In the genomic region with DNA sequence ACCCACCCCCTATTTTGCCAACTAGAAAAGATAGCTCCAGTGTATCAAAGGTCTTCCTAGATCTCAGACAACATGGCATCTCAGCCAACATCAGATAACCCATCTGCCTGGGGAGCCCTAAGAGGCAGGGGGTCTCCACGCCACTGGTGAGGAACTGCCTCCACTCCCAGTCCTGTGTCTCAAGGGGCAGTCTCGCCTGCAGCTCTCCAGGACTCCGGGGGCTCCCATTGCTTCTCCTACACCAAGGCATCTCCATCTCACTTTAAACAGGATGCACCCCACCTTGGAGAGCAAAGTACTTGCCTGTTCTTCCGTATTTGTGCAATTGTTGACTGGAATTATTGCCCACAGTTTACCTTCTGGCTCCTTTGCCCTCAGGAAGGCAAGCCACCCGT, we compare ENCODE assay signal across 10 mouse cellular contexts. TPM values are rescaled to one million over a fixed set of nuclear protein-coding genes. Genes with fewer than 3 reads are reported as not detected.
DNase-seq lines count a peak whose midpoint lies in the region; ATAC-seq and TF ChIP-seq lines count a peak whose summit lies in the region.
"Had no signal": no experiment of that assay in that cellular context is flagged by ENCODE, and none has a peak within 500 bp of the region (broad histone marks: within the 10 kb centered on the region; RNA-seq: fewer than 3 reads in every experiment).

No protein-coding gene starts in this region.

- no peaks in the 10 kb centered on the region for H3K9me3 ChIP-seq in forebrain, embryonic 10.5 days
- no peaks in the 10 kb centered on the region for H3K9me3 ChIP-seq in forebrain, embryonic 11.5 days (ENCODE audit: control insufficient read depth, low read length)
- H3K9me3 ChIP-seq in lung, embryonic 14.5 days (ENCODE audit: low read depth, low read length): no peaks in the 10 kb centered on the region
- no peaks in the 10 kb centered on the region for H3K9me3 ChIP-seq in hindbrain, postnatal 0 days (ENCODE audit: low read length)
- H3K9me3 ChIP-seq in midbrain, embryonic 15.5 days: no peaks in the 10 kb centered on the region
- H3K9me3 ChIP-seq in forebrain, embryonic 14.5 days (replicated peaks; ENCODE audit: control insufficient read depth, low read length): no peaks in the 10 kb centered on the region
- H3K9me3 ChIP-seq: forebrain, embryonic 15.5 days; megakaryocyte, embryonic 14.5 days had no signal

- 78% methylated on average over 5 of the region's 5 CpGs for WGBS in forebrain, embryonic 10.5 days
- WGBS in forebrain, embryonic 11.5 days: 78% methylated on average over 5 of the region's 5 CpGs
- 53% methylated on average over 5 of the region's 5 CpGs for WGBS in lung, embryonic 14.5 days
- WGBS in hindbrain, postnatal 0 days: 65% methylated on average over 5 of the region's 5 CpGs
- 59% methylated on average over 5 of the region's 5 CpGs for WGBS in midbrain, embryonic 15.5 days
- 79% methylated on average over 5 of the region's 5 CpGs for WGBS in forebrain, embryonic 14.5 days

- peak overlapping the region; percentile 58; the same call in 1 of the 2 replicates for H3K27ac ChIP-seq in forebrain, embryonic 10.5 days
- no peak overlapping the region for H3K27ac ChIP-seq in forebrain, embryonic 11.5 days (ENCODE audit: low read depth, low read length)
- H3K27ac ChIP-seq in lung, embryonic 14.5 days (ENCODE audit: low read depth): peak overlapping the region; percentile 75
- peak overlapping the region; percentile 45; the same call in 1 of the 2 replicates for H3K27ac ChIP-seq in hindbrain, postnatal 0 days
- H3K27ac ChIP-seq in midbrain, embryonic 15.5 days: peak overlapping the region; percentile 42
- H3K27ac ChIP-seq in forebrain, embryonic 14.5 days (ENCODE audit: low read depth, low read length): no peak overlapping the region
- H3K27ac ChIP-seq: forebrain, embryonic 15.5 days had no signal

- no peak for TF ChIP-seq CTCF in lung, embryonic 14.5 days (IDR thresholded peaks at IDR 0.05; ENCODE audit: low read depth)
- TF ChIP-seq CTCF in hindbrain, postnatal 0 days (IDR thresholded peaks at IDR 0.05; ENCODE audit: low read depth): no peak

- H3K27me3 ChIP-seq in forebrain, embryonic 10.5 days (ENCODE audit: poor library complexity, severe bottlenecking): no peaks in the 10 kb centered on the region
- H3K27me3 ChIP-seq in forebrain, embryonic 11.5 days (ENCODE audit: control insufficient read depth, insufficient read depth, low read length): no peaks in the 10 kb centered on the region
- no peaks in the 10 kb centered on the region for H3K27me3 ChIP-seq in lung, embryonic 14.5 days (ENCODE audit: insufficient read depth, low read length)
- H3K27me3 ChIP-seq in hindbrain, postnatal 0 days (ENCODE audit: insufficient read depth, low read length): no peaks in the 10 kb centered on the region
- H3K27me3 ChIP-seq in midbrain, embryonic 15.5 days (replicated peaks): no peaks in the 10 kb centered on the region
- H3K27me3 ChIP-seq in forebrain, embryonic 14.5 days (replicated peaks; ENCODE audit: control insufficient read depth, insufficient read depth, low read length): no peaks in the 10 kb centered on the region
- H3K27me3 ChIP-seq: forebrain, embryonic 15.5 days; megakaryocyte, embryonic 14.5 days had no signal

- peaks cover 22% of the 10 kb centered on the region for H3K36me3 ChIP-seq in forebrain, embryonic 10.5 days (replicated peaks)
- H3K36me3 ChIP-seq in forebrain, embryonic 11.5 days (ENCODE audit: control insufficient read depth, insufficient read depth, low read length): no peaks in the 10 kb centered on the region; the same call in 1 of the 2 replicates
- H3K36me3 ChIP-seq in lung, embryonic 14.5 days (ENCODE audit: insufficient read depth): peaks cover 12% of the 10 kb centered on the region; the same call in 1 of the 2 replicates
- H3K36me3 ChIP-seq in hindbrain, postnatal 0 days (ENCODE audit: insufficient read depth, low read length): peaks cover 7% of the 10 kb centered on the region
- H3K36me3 ChIP-seq in midbrain, embryonic 15.5 days (replicated peaks): no peaks in the 10 kb centered on the region
- H3K36me3 ChIP-seq in forebrain, embryonic 14.5 days (ENCODE audit: control insufficient read depth, insufficient read depth, low read length): no peaks in the 10 kb centered on the region

- H3K9ac ChIP-seq in forebrain, embryonic 11.5 days (ENCODE audit: low read length): no peak overlapping the region
- no peak overlapping the region for H3K9ac ChIP-seq in lung, embryonic 14.5 days
- H3K9ac ChIP-seq in hindbrain, postnatal 0 days (replicated peaks; ENCODE audit: low read length): no peak overlapping the region
- no peak overlapping the region for H3K9ac ChIP-seq in midbrain, embryonic 15.5 days
- no peak overlapping the region for H3K9ac ChIP-seq in forebrain, embryonic 14.5 days (ENCODE audit: low read length)
- H3K9ac ChIP-seq: forebrain, embryonic 15.5 days had no signal

- peaks cover 33% of the 10 kb centered on the region for H3K4me1 ChIP-seq in forebrain, embryonic 10.5 days
- peaks cover 3% of the 10 kb centered on the region; the same call in 1 of the 2 replicates for H3K4me1 ChIP-seq in forebrain, embryonic 11.5 days (replicated peaks; ENCODE audit: control insufficient read depth, insufficient read depth, low read length)
- H3K4me1 ChIP-seq in lung, embryonic 14.5 days (ENCODE audit: insufficient read depth): peaks cover 17% of the 10 kb centered on the region
- H3K4me1 ChIP-seq in hindbrain, postnatal 0 days (ENCODE audit: insufficient read depth, low read length): peaks cover 9% of the 10 kb centered on the region
- peaks cover 12% of the 10 kb centered on the region for H3K4me1 ChIP-seq in midbrain, embryonic 15.5 days
- no peaks in the 10 kb centered on the region for H3K4me1 ChIP-seq in forebrain, embryonic 14.5 days (ENCODE audit: control insufficient read depth, insufficient read depth, low read length)

- H3K4me3 ChIP-seq in forebrain, embryonic 10.5 days: no peak overlapping the region
- no peak overlapping the region for H3K4me3 ChIP-seq in forebrain, embryonic 11.5 days (ENCODE audit: low read depth, low read length)
- H3K4me3 ChIP-seq in lung, embryonic 14.5 days (ENCODE audit: low read depth, low read length): no peak overlapping the region
- H3K4me3 ChIP-seq in hindbrain, postnatal 0 days (ENCODE audit: low read length): no peak overlapping the region
- no peak overlapping the region for H3K4me3 ChIP-seq in midbrain, embryonic 15.5 days
- no peak overlapping the region for H3K4me3 ChIP-seq in forebrain, embryonic 14.5 days (ENCODE audit: low read depth, low read length)
- H3K4me3 ChIP-seq: forebrain, embryonic 15.5 days had no signal

- no peak for ATAC-seq in forebrain, embryonic 11.5 days (replicated peaks; ENCODE audit: low FRiP score)
- no peak for ATAC-seq in lung, embryonic 14.5 days (ENCODE audit: insufficient read depth)
- ATAC-seq in hindbrain, postnatal 0 days: no peak
- ATAC-seq in midbrain, embryonic 15.5 days (replicated peaks): no peak
- no peak for ATAC-seq in activated CD4-positive, CD25-positive, alpha-beta regulatory T cell, adult 4 months
- no peak for ATAC-seq in forebrain, embryonic 14.5 days

- DNase-seq in forebrain, embryonic 10.5 days (ENCODE audit: extremely low spot score, low spot score): no peak
- no peak for DNase-seq in forebrain, embryonic 11.5 days (ENCODE audit: low spot score)
- DNase-seq in lung, embryonic 14.5 days: no peak
- no peak for DNase-seq in lung, postnatal 14 days
- DNase-seq in hindbrain, postnatal 0 days (ENCODE audit: low spot score): no peak
- DNase-seq in forebrain, embryonic 14.5 days (ENCODE audit: low spot score): no peak

- no peak overlapping the region for H3K4me2 ChIP-seq in forebrain, embryonic 11.5 days (ENCODE audit: low read depth, low read length, severe bottlenecking)
- H3K4me2 ChIP-seq in lung, embryonic 14.5 days: no peak overlapping the region
- no peak overlapping the region for H3K4me2 ChIP-seq in hindbrain, postnatal 0 days (ENCODE audit: low read depth, low read length)
- H3K4me2 ChIP-seq in midbrain, embryonic 15.5 days: no peak overlapping the region
- no peak overlapping the region for H3K4me2 ChIP-seq in forebrain, embryonic 14.5 days (ENCODE audit: low read length)
- H3K4me2 ChIP-seq: forebrain, embryonic 15.5 days had no signal

RNA-seq across cellular contexts. Expression of a gene that starts 40.8 kb away (rescaled TPM):
- polyA plus RNA-seq in forebrain, embryonic 10.5 days (2016; fragmentation: Nextera tagmentation; extraction: Ambion mirVana): 0.98 and 1.2 TPM in 2 replicates
- 1.4 and 1.9 TPM in 2 replicates for polyA plus RNA-seq in forebrain, embryonic 11.5 days (2014; fragmentation: Nextera tagmentation; extraction: Ambion mirVana)
- 1.8 and 1.9 TPM in 2 replicates for polyA plus RNA-seq in lung, embryonic 14.5 days (2014; fragmentation: Nextera tagmentation; extraction: Ambion mirVana)
- 0.47 and 0.61 TPM in 2 replicates for total RNA-seq in hindbrain, postnatal 0 days (2014; rRNA removed)
- polyA plus RNA-seq in hindbrain, postnatal 0 days (2015; fragmentation: Nextera tagmentation; extraction: Ambion mirVana): 1.4 TPM in 2 replicates
- 1.3 and 1.6 TPM in 2 replicates for polyA plus RNA-seq in midbrain, embryonic 15.5 days (2015; fragmentation: Nextera tagmentation; extraction: Ambion mirVana)
- polyA plus RNA-seq in activated CD4-positive, CD25-positive, alpha-beta regulatory T cell, adult 4 months (2017; shearing (Covaris generic)): not detected
- 0.71 and 1.0 TPM in 2 replicates for polyA plus RNA-seq in forebrain, embryonic 14.5 days (2014; fragmentation: Nextera tagmentation; extraction: Ambion mirVana)

Comparison
In these comparisons a context has a peak if more than half of its experiments do, and no peak if none do; other contexts are left out.
1. H3K27ac ChIP-seq: peak in forebrain, embryonic 10.5 days (single experiment), lung, embryonic 14.5 days (single experiment), hindbrain, postnatal 0 days (single experiment) and midbrain, embryonic 15.5 days (single experiment); none in forebrain, embryonic 11.5 days (single experiment) and forebrain, embryonic 14.5 days (single experiment).